Mouse (Mus musculus): Measurements from ENCODE around the gene Ppp1cc. TPM values are rescaled to one million over a fixed set of nuclear protein-coding genes. Genes with fewer than 3 reads are reported as not detected.
"Not testable (repeated sequence)": the region's sequence is repeated elsewhere in the genome, so short reads cannot be mapped to it uniquely, and the experiment has no call there.

Ppp1cc gene
- polyA plus RNA-seq, 1 experiment: 52.2 TPM

- TF ChIP-seq FLI1 (IDR thresholded peaks at IDR 0.05; ENCODE audit: low read length) (no peak), GATA1 (IDR thresholded peaks at IDR 0.05; ENCODE audit: borderline replicate concordance, low read length) (no peak)
- H3K4me1 ChIP-seq: peaks cover 62% of the 10 kb centered on the region
- H3K36me3 ChIP-seq (replicated peaks; ENCODE audit: low read length): no peaks in the 10 kb centered on the region
- peak overlapping the region; percentile 18 for H3K4me3 ChIP-seq (replicated peaks)
- H3K27me3 ChIP-seq (replicated peaks): peaks cover 5% of the 10 kb centered on the region
- H3K9me3 ChIP-seq: no peaks in the 10 kb centered on the region
These were observed 11.5 kb upstream of the Ppp1cc start for GRCm38 (mm10) chr5:122146609-122147008.

GRCm38 (mm10) chr5:122148107-122148506, 10.0 kb upstream of the Ppp1cc start:
- Histone ChIP-seq H3K9me3 (no peaks in the 10 kb centered on the region), H3K4me3 (replicated peaks) (no peak overlapping the region), H3K4me1 (peaks cover 55% of the 10 kb centered on the region), H3K36me3 (replicated peaks; ENCODE audit: low read length) (no peaks in the 10 kb centered on the region), H3K27me3 (replicated peaks) (peaks cover 5% of the 10 kb centered on the region)
- no peak for TF ChIP-seq GATA1 (IDR thresholded peaks at IDR 0.05; ENCODE audit: borderline replicate concordance, low read length)
- TF ChIP-seq FLI1 (IDR thresholded peaks at IDR 0.05; ENCODE audit: low read length): no peak

GRCm38 (mm10) chr5:122149259-122149658, 8.8 kb upstream of the Ppp1cc start:
- Histone ChIP-seq H3K36me3 (replicated peaks; ENCODE audit: low read length) (no peaks in the 10 kb centered on the region), H3K4me3 (replicated peaks) (no peak overlapping the region), H3K27me3 (replicated peaks) (peaks cover 5% of the 10 kb centered on the region), H3K9me3 (no peaks in the 10 kb centered on the region), H3K4me1 (peaks cover 48% of the 10 kb centered on the region)
- no peak for TF ChIP-seq GATA1 (IDR thresholded peaks at IDR 0.05; ENCODE audit: borderline replicate concordance, low read length)
- no peak for TF ChIP-seq FLI1 (IDR thresholded peaks at IDR 0.05; ENCODE audit: low read length)

- not testable (repeated sequence) for H3K9me3 ChIP-seq; H3K4me3 ChIP-seq (replicated peaks); H3K36me3 ChIP-seq (replicated peaks; ENCODE audit: low read length)
These were observed 5.6 kb upstream of the Ppp1cc start for GRCm38 (mm10) chr5:122152508-122152907.

GRCm38 (mm10) chr5:122154006-122154405, 4.1 kb upstream of the Ppp1cc start:
- no peak overlapping the region for H3K4me3 ChIP-seq (replicated peaks)
- no peaks in the 10 kb centered on the region for H3K9me3 ChIP-seq
- H3K4me1 ChIP-seq: peaks cover 48% of the 10 kb centered on the region
- H3K27me3 ChIP-seq (replicated peaks): peaks cover 21% of the 10 kb centered on the region
- H3K36me3 ChIP-seq (replicated peaks; ENCODE audit: low read length): no peaks in the 10 kb centered on the region
- TF ChIP-seq FLI1 (IDR thresholded peaks at IDR 0.05; ENCODE audit: low read length) (no peak), GATA1 (IDR thresholded peaks at IDR 0.05; ENCODE audit: borderline replicate concordance, low read length) (no peak)

More at GRCm38 (mm10) chr5:122152508-122152907, 5.6 kb upstream of the Ppp1cc start:
- Histone ChIP-seq H3K27me3 (replicated peaks) (peaks cover 21% of the 10 kb centered on the region), H3K4me1 (peaks cover 51% of the 10 kb centered on the region)

- no peaks in the 10 kb centered on the region for H3K9me3 ChIP-seq
- H3K4me1 ChIP-seq: peaks cover 50% of the 10 kb centered on the region
- no peak overlapping the region for H3K4me3 ChIP-seq (replicated peaks)
- no peak for TF ChIP-seq FLI1 (IDR thresholded peaks at IDR 0.05; ENCODE audit: low read length)
- no peak for TF ChIP-seq GATA1 (IDR thresholded peaks at IDR 0.05; ENCODE audit: borderline replicate concordance, low read length)
- peaks cover 21% of the 10 kb centered on the region for H3K27me3 ChIP-seq (replicated peaks)
- peaks cover 3% of the 10 kb centered on the region for H3K36me3 ChIP-seq (replicated peaks; ENCODE audit: low read length)
These were observed 3.3 kb upstream of the Ppp1cc start for GRCm38 (mm10) chr5:122154782-122155181.

- H3K36me3 ChIP-seq (replicated peaks; ENCODE audit: low read length): peaks cover 8% of the 10 kb centered on the region
- H3K4me3 ChIP-seq (replicated peaks): no peak overlapping the region
- TF ChIP-seq FLI1 (IDR thresholded peaks at IDR 0.05; ENCODE audit: low read length): no peak
- TF ChIP-seq GATA1 (IDR thresholded peaks at IDR 0.05; ENCODE audit: borderline replicate concordance, low read length): no peak
- H3K9me3 ChIP-seq: no peaks in the 10 kb centered on the region
- H3K27me3 ChIP-seq (replicated peaks): peaks cover 21% of the 10 kb centered on the region
- peaks cover 57% of the 10 kb centered on the region for H3K4me1 ChIP-seq
These were observed 2.5 kb upstream of the Ppp1cc start for GRCm38 (mm10) chr5:122155613-122156012.

- H3K27me3 ChIP-seq (replicated peaks): peaks cover 19% of the 10 kb centered on the region
- H3K4me1 ChIP-seq: peaks cover 61% of the 10 kb centered on the region
- H3K9me3 ChIP-seq: no peaks in the 10 kb centered on the region
- H3K36me3 ChIP-seq (replicated peaks; ENCODE audit: low read length): peaks cover 17% of the 10 kb centered on the region
- no peak overlapping the region for H3K4me3 ChIP-seq (replicated peaks)
- TF ChIP-seq FLI1 (IDR thresholded peaks at IDR 0.05; ENCODE audit: low read length) (no peak), GATA1 (IDR thresholded peaks at IDR 0.05; ENCODE audit: borderline replicate concordance, low read length) (no peak)
These were observed 1.6 kb upstream of the Ppp1cc start for GRCm38 (mm10) chr5:122156486-122156885.

- Histone ChIP-seq H3K9me3 (no peaks in the 10 kb centered on the region), H3K36me3 (replicated peaks; ENCODE audit: low read length) (peaks cover 39% of the 10 kb centered on the region), H3K4me1 (peaks cover 82% of the 10 kb centered on the region), H3K4me3 (replicated peaks) (peak overlapping the region; percentile 98), H3K27me3 (replicated peaks) (peaks cover 19% of the 10 kb centered on the region)
- TF ChIP-seq GATA1 (IDR thresholded peaks at IDR 0.05; ENCODE audit: borderline replicate concordance, low read length) (no peak), FLI1 (IDR thresholded peaks at IDR 0.05; ENCODE audit: low read length) (no peak)
These were observed 758 bp downstream of the Ppp1cc start for GRCm38 (mm10) chr5:122158557-122159515.

GRCm38 (mm10) chr5:122163194-122163593, 5.1 kb downstream of the Ppp1cc start:
- no peaks in the 10 kb centered on the region for H3K9me3 ChIP-seq
- no peaks in the 10 kb centered on the region for H3K27me3 ChIP-seq (replicated peaks)
- peaks cover 92% of the 10 kb centered on the region for H3K4me1 ChIP-seq
- peak overlapping the region; percentile 40 for H3K4me3 ChIP-seq (replicated peaks)
- peaks cover 82% of the 10 kb centered on the region for H3K36me3 ChIP-seq (replicated peaks; ENCODE audit: low read length)
- TF ChIP-seq GATA1 (IDR thresholded peaks at IDR 0.05; ENCODE audit: borderline replicate concordance, low read length) (no peak), FLI1 (IDR thresholded peaks at IDR 0.05; ENCODE audit: low read length) (no peak)

Data from megakaryocyte, embryonic 14.5 days (primary cell).